Mouse (Mus musculus): ENCODE results near the gene Capn13.

The Capn13 gene

GRCm38 (mm10) chr17:73400862-73401261 is at the start of gene Capn13:
TSS of gene Capn13 (minus strand) at chr17:73400866.
- no peak for DNase-seq (ENCODE audit: low read depth, low spot score)

GRCm38 (mm10) chr17:73449104-73449503 is 48.4 kb upstream of the Capn13 start:
- no peak for DNase-seq (ENCODE audit: low read depth, low spot score)

GRCm38 (mm10) chr17:73440798-73441197 is 40.1 kb upstream of the Capn13 start:
- DNase-seq (ENCODE audit: low read depth, low spot score), result no peak

GRCm38 (mm10) chr17:73432564-73433006 is 31.9 kb upstream of the Capn13 start:
- no peak for DNase-seq (ENCODE audit: low read depth, low spot score)

- DNase-seq (ENCODE audit: low read depth, low spot score), result no peak
Observed at GRCm38 (mm10) chr17:73432058-73432457, 31.4 kb upstream of the Capn13 start.

GRCm38 (mm10) chr17:73417382-73417781 is 16.7 kb upstream of the Capn13 start:
- DNase-seq (ENCODE audit: low read depth, low spot score), result no peak

- no peak for DNase-seq (ENCODE audit: low read depth, low spot score)
Observed at GRCm38 (mm10) chr17:73416181-73416795, 15.6 kb upstream of the Capn13 start.

- DNase-seq (ENCODE audit: low read depth, low spot score), result no peak
Observed at GRCm38 (mm10) chr17:73411817-73412216, 11.2 kb upstream of the Capn13 start.

GRCm38 (mm10) chr17:73401272-73401671 is 606 bp upstream of the Capn13 start:
- DNase-seq (ENCODE audit: low read depth, low spot score), result no peak

- DNase-seq (ENCODE audit: low read depth, low spot score), result no peak
Observed at GRCm38 (mm10) chr17:73399136-73399535, 1.5 kb downstream of the Capn13 start.

GRCm38 (mm10) chr17:73393361-73393760 is 7.3 kb downstream of the Capn13 start:
- DNase-seq (ENCODE audit: low read depth, low spot score), result no peak

GRCm38 (mm10) chr17:73391771-73392170 is 8.9 kb downstream of the Capn13 start:
- no peak for DNase-seq (ENCODE audit: low read depth, low spot score)

GRCm38 (mm10) chr17:73390191-73391089 is 10.2 kb downstream of the Capn13 start:
- no peak for DNase-seq (ENCODE audit: low read depth, low spot score)

GRCm38 (mm10) chr17:73389336-73389735 is 11.3 kb downstream of the Capn13 start:
- DNase-seq (ENCODE audit: low read depth, low spot score), result no peak

GRCm38 (mm10) chr17:73386581-73386980 is 14.1 kb downstream of the Capn13 start:
- DNase-seq (ENCODE audit: low read depth, low spot score), result no peak

GRCm38 (mm10) chr17:73385940-73386339 is 14.7 kb downstream of the Capn13 start:
- DNase-seq (ENCODE audit: low read depth, low spot score), result no peak

- no peak for DNase-seq (ENCODE audit: low read depth, low spot score)
Observed at GRCm38 (mm10) chr17:73382327-73383014, 18.2 kb downstream of the Capn13 start.

- DNase-seq (ENCODE audit: low read depth, low spot score), result no peak
Observed at GRCm38 (mm10) chr17:73381681-73382080, 19.0 kb downstream of the Capn13 start.

- no peak for DNase-seq (ENCODE audit: low read depth, low spot score)
Observed at GRCm38 (mm10) chr17:73377778-73378484, 22.7 kb downstream of the Capn13 start.

- no peak for DNase-seq (ENCODE audit: low read depth, low spot score)
Observed at GRCm38 (mm10) chr17:73367334-73367733, 33.3 kb downstream of the Capn13 start.

- DNase-seq (ENCODE audit: low read depth, low spot score), result no peak
Observed at GRCm38 (mm10) chr17:73361054-73361453, 39.6 kb downstream of the Capn13 start.

Measured in c-Kit-negative CD71-positive TER-119-positive erythroid progenitor cells, embryonic 14.5 days (primary cell).